Mouse (Mus musculus) olfactory bulb, adult 2 months (tissue): Measurements from ENCODE around the gene Pknox2.

Source experiments
- CTCF ChIP-seq: fragments of 200-500 bp; IDR thresholded peaks from 2 replicates; pipeline ENCODE4 v1.5.1; 2012; ENCODE audit warnings: low read depth, mild to moderate bottlenecking, low read length, moderate library complexity; ENCODE audit not compliant: insufficient read depth
- POLR2A ChIP-seq: fragments of 200-500 bp; IDR thresholded peaks from 2 replicates; pipeline ENCODE4 v1.6.1; 2012; ENCODE audit warnings: mild to moderate bottlenecking, low read depth, low read length, moderate library complexity; ENCODE audit not compliant: insufficient read depth

DNA sequence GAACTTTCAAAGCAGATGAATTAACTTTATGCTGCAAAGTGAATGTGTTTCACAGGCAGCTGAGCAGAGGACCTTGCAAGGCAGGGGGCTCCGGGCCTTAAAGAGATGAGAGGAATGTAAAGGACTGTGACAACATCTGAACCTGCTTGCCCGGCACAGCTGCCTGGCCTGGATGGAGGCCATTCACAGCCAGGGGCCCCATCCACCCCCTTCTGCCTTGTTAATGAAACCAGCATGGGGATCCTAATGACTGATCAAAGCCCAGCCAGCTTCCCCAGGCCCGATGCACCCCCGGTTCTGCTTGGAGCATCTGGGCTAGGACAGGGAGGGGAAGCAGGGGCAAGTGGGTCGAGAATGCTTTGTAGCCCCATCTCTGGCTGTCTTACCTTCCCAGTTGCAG, 183.0 kb downstream of the Pknox2 start:
- TF ChIP-seq CTCF (no peak), POLR2A (no peak)
